Mouse (Mus musculus) intestine, embryonic 15.5 days (tissue): ENCODE measurements around the gene Lypd5. TPM values are rescaled to one million over a fixed set of nuclear protein-coding genes. Genes with fewer than 3 reads are reported as not detected.

Experiments used
- ATAC-seq: fragments of 200-750 bp; cut with Nextera tagmentation; 2 replicates; pipeline ENCODE4 v1.8.0; 2017; ENCODE audit warnings: moderate TSS enrichment, moderate library complexity
- H3K27ac ChIP-seq: fragments of 300-500 bp; sonication (generic); 2 replicates; pipeline ENCODE4 v1.5.1; 2015; ENCODE audit warnings: mild to moderate bottlenecking, inconsistent platforms
- H3K27me3 ChIP-seq: fragments of 300-500 bp; sonication (generic); replicated peaks from 2 replicates; pipeline ENCODE4 v1.6.1; 2015; ENCODE audit warnings: inconsistent platforms
- H3K36me3 ChIP-seq: fragments of 300-500 bp; sonication (generic); 2 replicates; pipeline ENCODE4 v1.6.1; 2015; ENCODE audit warnings: inconsistent platforms
- H3K4me1 ChIP-seq: fragments of 300-500 bp; sonication (generic); replicated peaks from 2 replicates; pipeline ENCODE4 v1.6.1; 2015; ENCODE audit warnings: inconsistent platforms
- H3K4me2 ChIP-seq: fragments of 300-500 bp; sonication (generic); replicated peaks from 2 replicates; pipeline ENCODE4 v1.6.1; 2015; ENCODE audit warnings: mild to moderate bottlenecking, inconsistent platforms
- H3K4me3 ChIP-seq: fragments of 300-500 bp; sonication (generic); replicated peaks from 2 replicates; pipeline ENCODE4 v1.5.1; 2015; ENCODE audit warnings: inconsistent platforms
- H3K9ac ChIP-seq: fragments of 300-500 bp; sonication (generic); 2 replicates; pipeline ENCODE4 v1.6.1; 2015; ENCODE audit warnings: inconsistent platforms
- H3K9me3 ChIP-seq: fragments of 300-500 bp; sonication (generic); 2 replicates; pipeline ENCODE4 v1.6.1; 2016; ENCODE audit warnings: inconsistent platforms
- WGBS: fragments of 180-500 bp; shearing (Covaris S2); methylation state at CpG from one replicate; pipeline ENCODE4 v1.1.7; 2015; 5-methylcytosine and 5-hydroxymethylcytosine counted together
- polyA plus RNA-seq: library from polyadenylated mRNA; unstranded; fragments of >200 nt; fragmentation: Nextera tagmentation; extraction: Ambion mirVana; gene quantifications from 2 replicates; pipeline ENCODE4 v1.2.1, GENCODE M21; 2015

Lypd5 gene
- polyA plus RNA-seq, 1 experiment from 2014 or later = not detected

DNA sequence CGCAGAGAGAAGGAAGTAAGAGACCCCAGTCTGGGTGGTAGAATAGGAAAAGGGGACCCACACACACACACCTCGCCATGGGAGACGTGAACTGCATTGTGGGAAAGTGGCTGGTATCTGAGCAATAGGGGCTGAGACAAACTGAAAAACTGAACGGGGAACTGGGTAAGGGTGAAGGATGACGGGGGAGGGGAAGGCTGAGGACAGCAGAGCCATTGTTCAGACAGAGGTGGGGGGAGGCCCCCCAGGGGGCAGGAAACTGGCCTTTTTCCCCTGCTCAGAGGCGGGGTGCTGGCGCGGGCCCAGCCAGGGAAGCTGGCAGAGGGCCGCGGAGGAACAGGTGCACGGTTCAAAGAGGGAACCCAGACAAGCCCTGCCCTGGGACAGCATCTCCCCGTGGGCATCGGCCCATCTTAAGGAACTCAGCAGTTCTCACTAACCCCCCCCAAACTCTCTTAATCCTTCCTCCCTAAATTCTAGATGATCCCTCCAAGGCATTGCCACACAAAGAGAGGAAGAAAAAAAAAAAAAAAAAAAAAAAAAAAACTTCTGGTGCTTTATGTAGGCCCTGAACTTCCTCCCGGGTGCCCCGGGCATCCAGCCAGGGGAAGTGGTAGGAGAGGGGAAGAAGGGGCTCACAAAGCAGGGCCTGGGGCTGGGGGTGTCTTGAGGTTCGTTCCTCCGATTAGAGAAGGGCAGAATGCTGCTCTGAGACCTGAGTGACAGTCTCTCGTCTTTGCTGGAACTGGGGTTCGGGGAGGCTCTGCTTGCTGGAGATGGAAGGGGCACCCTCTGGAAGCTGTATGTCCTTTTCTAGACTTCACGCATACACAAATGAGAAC lies 24.8 kb downstream of the Lypd5 start:
- H3K4me2 ChIP-seq = 0 out of 2 replicates have a peak overlapping the region, but pooled peaks have one; percentile 19
- H3K27me3 ChIP-seq = peaks cover 6% of the 10 kb centered on the region; the same call in 1 of the 2 replicates
- 42% methylated on average over 20 of the region's 20 CpGs for WGBS
- 0 out of 2 replicates have a peak overlapping the region, but pooled peaks have one; percentile 6 for H3K27ac ChIP-seq
- H3K4me3 ChIP-seq = no peak overlapping the region
- H3K9ac ChIP-seq = no peak overlapping the region
- H3K4me1 ChIP-seq = peaks cover 16% of the 10 kb centered on the region
- peak; percentile 46 for ATAC-seq
- H3K36me3 ChIP-seq = no peaks in the 10 kb centered on the region
- no peaks in the 10 kb centered on the region for H3K9me3 ChIP-seq

- H3K4me3 ChIP-seq = no peak overlapping the region
- H3K27ac ChIP-seq = no peak overlapping the region
- no peak for ATAC-seq
- no peaks in the 10 kb centered on the region for H3K36me3 ChIP-seq
- peak overlapping the region; percentile 69 for H3K4me2 ChIP-seq
- H3K27me3 ChIP-seq = peaks cover 6% of the 10 kb centered on the region; the same call in 1 of the 2 replicates
- WGBS = 79% methylated on average over 8 of the region's 8 CpGs
- no peak overlapping the region for H3K9ac ChIP-seq
- H3K4me1 ChIP-seq = peaks cover 23% of the 10 kb centered on the region
- H3K9me3 ChIP-seq = no peaks in the 10 kb centered on the region
Observed at GRCm38 (mm10) chr7:24376456-24376855, 27.5 kb downstream of the Lypd5 start.

DNA sequence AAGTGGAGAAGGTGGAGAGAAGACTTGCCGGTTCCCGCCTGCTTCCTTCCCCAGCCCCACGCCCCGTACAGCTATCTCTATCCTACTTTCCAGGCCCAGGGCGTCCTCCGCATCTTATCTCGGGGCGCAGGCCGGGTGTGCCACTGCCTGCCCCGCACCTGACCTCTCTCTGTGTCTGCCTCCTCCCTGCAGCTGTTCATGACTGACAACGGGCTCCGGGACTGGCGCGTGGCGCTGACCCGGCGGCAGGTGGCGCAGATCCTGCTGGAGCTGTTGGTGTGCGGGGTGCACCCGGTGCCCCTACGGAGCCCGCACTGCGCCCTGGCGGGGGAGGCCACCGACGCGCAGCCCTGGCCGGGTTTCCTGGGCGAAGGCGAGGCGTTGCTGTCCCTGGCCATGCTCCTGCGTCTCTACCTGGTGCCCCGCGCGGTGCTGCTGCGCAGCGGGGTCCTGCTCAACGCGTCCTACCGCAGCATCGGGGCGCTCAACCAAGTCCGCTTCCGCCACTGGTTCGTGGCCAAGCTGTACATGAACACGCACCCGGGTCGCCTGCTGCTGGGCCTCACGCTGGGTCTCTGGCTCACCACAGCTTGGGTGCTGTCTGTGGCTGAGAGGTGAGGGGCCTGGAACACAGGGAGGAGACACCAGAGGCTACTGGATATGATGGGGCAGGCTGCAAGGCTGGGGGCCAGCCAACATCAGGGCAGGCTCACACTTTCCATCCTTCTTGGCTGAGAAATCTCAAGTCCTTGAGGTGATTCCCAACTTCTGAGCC lies 28.3 kb downstream of the Lypd5 start:
- no peaks in the 10 kb centered on the region for H3K9me3 ChIP-seq
- no peaks in the 10 kb centered on the region for H3K36me3 ChIP-seq
- WGBS = 8% methylated on average over 49 of the region's 49 CpGs
- H3K27ac ChIP-seq = no peak overlapping the region
- H3K27me3 ChIP-seq = peaks cover 6% of the 10 kb centered on the region; the same call in 1 of the 2 replicates
- peak overlapping the region; percentile 69 for H3K4me2 ChIP-seq
- no peak overlapping the region for H3K9ac ChIP-seq
- peak; percentile 92 for ATAC-seq
- H3K4me1 ChIP-seq = peaks cover 23% of the 10 kb centered on the region
- H3K4me3 ChIP-seq = peak overlapping the region; percentile 29

DNA sequence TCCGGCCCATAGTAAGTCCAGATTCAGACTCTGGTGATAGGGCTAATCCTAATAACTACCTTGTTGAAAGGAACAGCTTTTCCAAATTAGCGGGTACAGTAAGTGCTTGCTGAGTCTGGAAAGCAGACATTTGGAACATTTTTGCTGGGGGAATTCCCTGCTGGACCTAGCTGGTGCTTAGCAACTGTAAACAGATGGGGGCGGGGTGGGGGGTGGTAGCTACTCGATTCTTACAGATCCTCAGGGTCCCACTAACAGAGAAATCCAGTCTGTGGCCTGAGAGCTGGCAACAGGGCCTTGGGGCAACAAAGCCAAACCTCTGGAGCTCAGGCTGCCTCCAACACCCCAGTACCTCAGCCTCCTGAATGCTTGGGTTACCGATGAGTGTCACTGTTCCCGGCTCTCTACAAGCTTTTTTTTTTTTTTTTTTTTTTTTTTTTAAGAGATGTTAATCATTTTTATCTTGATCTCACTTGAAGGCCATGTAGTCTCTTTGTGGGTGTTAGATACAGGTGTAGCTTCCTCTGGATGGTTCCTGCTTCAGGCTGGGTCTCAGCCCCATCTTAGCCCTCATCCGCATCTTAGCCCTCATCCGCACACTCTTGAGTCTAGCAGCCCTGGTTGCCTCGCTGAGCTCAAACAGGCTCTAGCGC lies 29.2 kb downstream of the Lypd5 start:
- ATAC-seq = no peak
- Histone ChIP-seq H3K4me2 (no peak overlapping the region), H3K9me3 (no peaks in the 10 kb centered on the region), H3K4me3 (no peak overlapping the region), H3K27ac (no peak overlapping the region), H3K9ac (no peak overlapping the region), H3K27me3 (peaks cover 6% of the 10 kb centered on the region; the same call in 1 of the 2 replicates), H3K36me3 (no peaks in the 10 kb centered on the region), H3K4me1 (peaks cover 23% of the 10 kb centered on the region)
- 70% methylated on average over 10 of the region's 10 CpGs for WGBS

DNA sequence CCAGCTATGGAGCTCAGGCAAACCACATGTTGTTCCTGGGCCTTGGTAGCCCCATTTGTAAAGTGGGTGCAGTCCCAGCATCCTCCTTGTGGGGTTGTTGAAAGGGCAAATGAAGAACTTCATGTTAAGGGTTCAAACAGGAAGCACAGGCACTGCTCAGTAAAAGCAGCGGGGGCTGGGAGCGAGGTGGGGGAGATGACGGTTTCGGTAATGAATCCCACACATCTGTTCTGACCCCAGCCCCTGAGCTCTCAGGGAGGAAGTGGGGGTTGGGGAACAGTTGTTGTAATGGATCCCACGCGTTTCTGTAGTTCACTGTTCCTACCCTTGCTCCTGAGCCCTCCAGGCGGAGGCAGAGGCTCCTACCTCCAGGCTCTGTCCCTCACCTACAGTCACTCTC lies 30.9 kb downstream of the Lypd5 start:
- Histone ChIP-seq H3K4me2 (no peak overlapping the region), H3K9ac (no peak overlapping the region), H3K27ac (no peak overlapping the region), H3K27me3 (peaks cover 6% of the 10 kb centered on the region), H3K36me3 (no peaks in the 10 kb centered on the region), H3K9me3 (no peaks in the 10 kb centered on the region), H3K4me1 (peaks cover 18% of the 10 kb centered on the region), H3K4me3 (no peak overlapping the region)
- 50% methylated on average over 7 of the region's 7 CpGs for WGBS
- ATAC-seq = no peak

DNA sequence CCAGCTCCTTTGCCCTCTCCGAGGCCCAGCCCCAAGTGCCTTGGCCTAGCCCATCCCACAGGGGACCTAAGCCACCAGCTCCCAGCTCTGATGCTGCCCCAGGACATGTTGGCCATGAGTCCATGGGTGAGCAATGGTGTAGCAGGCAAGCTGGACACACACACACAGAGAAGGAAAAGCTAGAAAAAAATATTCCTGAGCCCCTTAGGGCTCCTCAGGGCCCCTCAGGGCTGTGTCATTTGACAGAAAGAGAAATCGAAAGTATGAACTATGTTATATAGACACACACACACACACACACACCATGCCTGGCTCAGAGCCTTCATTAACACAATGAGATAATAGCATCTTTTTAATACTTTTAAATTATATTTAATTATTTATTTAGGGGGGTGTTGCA lies 31.4 kb downstream of the Lypd5 start:
- H3K4me2 ChIP-seq = no peak overlapping the region
- peaks cover 6% of the 10 kb centered on the region for H3K27me3 ChIP-seq
- WGBS = 58% methylated on average over 2 of the region's 2 CpGs
- H3K4me1 ChIP-seq = peaks cover 18% of the 10 kb centered on the region
- ATAC-seq = no peak
- H3K4me3 ChIP-seq = no peak overlapping the region
- no peaks in the 10 kb centered on the region for H3K36me3 ChIP-seq
- H3K9ac ChIP-seq = no peak overlapping the region
- H3K27ac ChIP-seq = no peak overlapping the region
- no peaks in the 10 kb centered on the region for H3K9me3 ChIP-seq

GRCm38 (mm10) chr7:24382730-24383372 lies 33.9 kb downstream of the Lypd5 start:
- Histone ChIP-seq H3K9ac (no peak overlapping the region), H3K4me3 (no peak overlapping the region), H3K4me2 (no peak overlapping the region), H3K36me3 (no peaks in the 10 kb centered on the region), H3K4me1 (peaks cover 8% of the 10 kb centered on the region), H3K9me3 (no peaks in the 10 kb centered on the region), H3K27ac (no peak overlapping the region), H3K27me3 (no peaks in the 10 kb centered on the region; the same call in 1 of the 2 replicates)
- 67% methylated on average over 16 of the region's 16 CpGs for WGBS
- no peak for ATAC-seq

- Histone ChIP-seq H3K9ac (no peak overlapping the region), H3K27me3 (no peaks in the 10 kb centered on the region; the same call in 1 of the 2 replicates), H3K4me1 (peaks cover 8% of the 10 kb centered on the region), H3K4me2 (no peak overlapping the region), H3K9me3 (no peaks in the 10 kb centered on the region), H3K36me3 (no peaks in the 10 kb centered on the region), H3K27ac (no peak overlapping the region), H3K4me3 (no peak overlapping the region)
- 63% methylated on average over 6 of the region's 6 CpGs for WGBS
- no peak for ATAC-seq
Observed at GRCm38 (mm10) chr7:24384070-24384469, 35.1 kb downstream of the Lypd5 start.

- H3K4me2 ChIP-seq = peak overlapping the region; percentile 33; the same call in 1 of the 2 replicates
- WGBS = 6% methylated on average over 11 of the region's 11 CpGs
- no peak; the same call in 1 of the 2 replicates for ATAC-seq
Observed at GRCm38 (mm10) chr7:24384827-24385226, 35.8 kb downstream of the Lypd5 start.

GRCm38 (mm10) chr7:24387059-24387556 lies 38.1 kb downstream of the Lypd5 start:
- no peaks in the 10 kb centered on the region for H3K9me3 ChIP-seq
- peaks cover 8% of the 10 kb centered on the region; the same call in 1 of the 2 replicates for H3K4me1 ChIP-seq
- H3K27ac ChIP-seq = no peak overlapping the region
- H3K9ac ChIP-seq = no peak overlapping the region
- no peak overlapping the region for H3K4me2 ChIP-seq
- H3K4me3 ChIP-seq = no peak overlapping the region
- H3K27me3 ChIP-seq = no peaks in the 10 kb centered on the region; the same call in 1 of the 2 replicates
- ATAC-seq = no peak
- no peaks in the 10 kb centered on the region for H3K36me3 ChIP-seq
- WGBS = 78% methylated on average over 10 of the region's 10 CpGs

More at GRCm38 (mm10) chr7:24384827-24385226, 35.8 kb downstream of the Lypd5 start:
- Histone ChIP-seq H3K27me3 (no peaks in the 10 kb centered on the region; the same call in 1 of the 2 replicates), H3K9ac (no peak overlapping the region), H3K4me1 (peaks cover 6% of the 10 kb centered on the region), H3K4me3 (no peak overlapping the region), H3K36me3 (no peaks in the 10 kb centered on the region), H3K9me3 (no peaks in the 10 kb centered on the region), H3K27ac (no peak overlapping the region)

DNA sequence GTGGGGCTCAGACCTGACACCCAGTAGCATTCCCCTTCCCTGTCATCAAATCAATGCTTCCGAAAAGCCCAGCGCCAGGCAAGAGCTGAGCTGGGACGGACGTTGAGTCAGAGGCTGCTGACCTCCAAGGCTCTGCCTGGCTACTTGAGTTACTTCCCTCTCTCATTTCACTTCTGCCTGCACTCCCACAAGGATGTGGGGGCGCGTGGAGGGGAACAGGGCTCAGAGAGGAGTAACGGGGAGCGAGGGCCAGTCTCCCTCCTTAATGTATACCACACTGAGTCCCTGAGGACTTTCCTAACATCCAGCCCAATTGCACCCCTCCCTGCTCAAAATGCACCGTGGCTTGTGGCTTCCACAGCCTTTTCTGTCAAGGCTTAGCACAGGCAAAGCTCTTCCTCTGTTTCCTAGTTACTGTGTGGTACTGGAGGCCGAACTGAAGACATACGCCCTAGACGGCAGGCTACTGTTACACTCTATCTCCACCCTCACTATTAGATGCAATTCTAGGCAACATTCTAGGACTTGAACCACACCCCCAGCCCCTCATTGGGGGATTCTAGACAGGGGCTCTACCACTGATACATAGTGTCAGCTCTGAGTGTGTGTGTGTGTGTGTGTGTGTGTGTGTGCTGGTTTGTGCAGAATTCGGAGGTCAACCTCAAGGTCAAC lies 40.7 kb downstream of the Lypd5 start:
- H3K9me3 ChIP-seq = no peaks in the 10 kb centered on the region
- no peaks in the 10 kb centered on the region for H3K36me3 ChIP-seq
- no peak overlapping the region for H3K9ac ChIP-seq
- ATAC-seq = no peak
- WGBS = 60% methylated on average over 13 of the region's 13 CpGs
- H3K4me3 ChIP-seq = no peak overlapping the region
- H3K4me1 ChIP-seq = peaks cover 8% of the 10 kb centered on the region; the same call in 1 of the 2 replicates
- H3K27me3 ChIP-seq = no peaks in the 10 kb centered on the region
- no peak overlapping the region for H3K4me2 ChIP-seq
- H3K27ac ChIP-seq = no peak overlapping the region
